Mouse (Mus musculus): Measurements from ENCODE around the gene Rnf24.

DNA sequence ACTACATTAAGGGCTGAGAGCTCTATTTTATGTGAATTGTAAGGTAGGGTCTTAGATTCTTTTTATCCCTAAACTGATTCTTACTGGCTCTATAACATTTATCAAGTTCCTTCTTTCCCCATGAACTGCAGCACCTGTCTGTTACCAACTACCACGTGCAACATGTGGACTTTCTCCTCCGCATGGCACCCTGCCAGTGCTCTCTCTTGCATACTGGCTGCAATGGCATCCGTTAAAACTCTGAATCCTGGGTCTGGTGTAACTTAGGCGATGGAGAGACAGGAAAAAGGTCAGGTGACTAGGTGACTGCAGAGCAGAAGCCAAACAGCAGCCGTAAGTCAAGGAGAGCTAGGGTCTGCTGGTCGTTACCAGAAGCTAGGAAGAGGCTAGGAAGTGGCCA, 43.4 kb downstream of the Rnf24 start:
- TF ChIP-seq POLR2AphosphoS2 (IDR thresholded peaks at IDR 0.05; ENCODE audit: insufficient read length, low read depth): no peak
- no peak for TF ChIP-seq POLR2A (IDR thresholded peaks at IDR 0.05; ENCODE audit: insufficient read length, low read depth)
- TF ChIP-seq TCF3 (IDR thresholded peaks at IDR 0.05; ENCODE audit: insufficient read length, low read depth): no peak
- no peak for TF ChIP-seq MAX (IDR thresholded peaks at IDR 0.05; ENCODE audit: low read depth)
- no peak for TF ChIP-seq E2F4 (IDR thresholded peaks at IDR 0.05; ENCODE audit: insufficient read depth)
- TF ChIP-seq MYOG (IDR thresholded peaks at IDR 0.05; ENCODE audit: control insufficient read depth in 1 of 3, insufficient read depth in 1 of 3, insufficient read length in 2 of 3, low read depth in 2 of 3): no peak
- TF ChIP-seq USF1 (IDR thresholded peaks at IDR 0.05; ENCODE audit: low read depth): no peak
- TF ChIP-seq MYOD1 (IDR thresholded peaks at IDR 0.05; ENCODE audit: control insufficient read depth in 1 of 3, insufficient read length in 2 of 3, low read depth in 2 of 3): no peak
- TF ChIP-seq TCF12 (IDR thresholded peaks at IDR 0.05; ENCODE audit: insufficient read depth, poor library complexity, severe bottlenecking): no peak

Data from myocyte (in vitro differentiated cells).